Mouse (Mus musculus): Measurements from ENCODE around the gene Nphp4. TPM values are rescaled to one million over a fixed set of nuclear protein-coding genes. Genes with fewer than 3 reads are reported as not detected.

Nphp4 gene
- polyA plus RNA-seq, 1 experiment from 2014 or later, result 7.6 TPM

DNA sequence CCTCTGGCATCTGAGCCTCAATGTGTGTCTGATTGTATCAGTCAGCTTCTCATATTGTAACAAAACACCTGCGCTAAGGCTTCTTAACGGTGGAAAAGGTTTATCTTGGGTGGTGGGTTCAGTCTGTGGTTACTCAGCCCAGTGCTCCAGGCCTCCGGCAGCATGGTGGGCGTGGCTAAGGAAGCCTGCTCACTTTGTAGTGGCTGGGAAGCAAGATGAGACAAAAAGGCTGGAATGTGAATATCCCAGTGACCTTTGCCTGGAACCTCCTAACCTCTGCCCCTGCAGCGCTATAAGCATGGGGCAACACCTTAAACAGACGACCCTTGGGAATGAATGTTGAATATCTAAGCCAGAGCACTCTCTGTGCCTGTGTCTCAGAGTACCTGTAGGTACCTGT lies 105.7 kb downstream of the Nphp4 start:
- Histone ChIP-seq H3K4me3 (ENCODE audit: low read depth, low read length) (no peak overlapping the region), H3K4me2 (ENCODE audit: low read depth, low read length, severe bottlenecking) (no peak overlapping the region), H3K4me1 (replicated peaks; ENCODE audit: control insufficient read depth, insufficient read depth, low read length) (0 out of 2 replicates have a peak, but pooled peaks cover 3% of the 10 kb centered on the region), H3K27me3 (ENCODE audit: control insufficient read depth, insufficient read depth, low read length) (no peaks in the 10 kb centered on the region), H3K36me3 (ENCODE audit: control insufficient read depth, insufficient read depth, low read length) (no peaks in the 10 kb centered on the region), H3K9me3 (ENCODE audit: control insufficient read depth, low read length) (no peaks in the 10 kb centered on the region), H3K27ac (ENCODE audit: low read depth, low read length) (no peak overlapping the region), H3K9ac (ENCODE audit: low read length) (no peak overlapping the region)
- no peak for ATAC-seq (replicated peaks; ENCODE audit: low FRiP score)
- no peak for DNase-seq (ENCODE audit: low spot score)
- 41% methylated on average over 6 of the region's 6 CpGs for WGBS

- H3K4me2 ChIP-seq (ENCODE audit: low read depth, low read length, severe bottlenecking), result no peak overlapping the region
- H3K9ac ChIP-seq (ENCODE audit: low read length), result no peak overlapping the region
- no peak overlapping the region for H3K4me3 ChIP-seq (ENCODE audit: low read depth, low read length)
- ATAC-seq (replicated peaks; ENCODE audit: low FRiP score), result no peak
- 0 out of 2 replicates have a peak, but pooled peaks cover 3% of the 10 kb centered on the region for H3K4me1 ChIP-seq (replicated peaks; ENCODE audit: control insufficient read depth, insufficient read depth, low read length)
- no peaks in the 10 kb centered on the region for H3K9me3 ChIP-seq (ENCODE audit: control insufficient read depth, low read length)
- no peaks in the 10 kb centered on the region for H3K27me3 ChIP-seq (ENCODE audit: control insufficient read depth, insufficient read depth, low read length)
- WGBS, result 78% methylated on average over 6 of the region's 6 CpGs
- DNase-seq (ENCODE audit: low spot score), result no peak
- no peak overlapping the region for H3K27ac ChIP-seq (ENCODE audit: low read depth, low read length)
- H3K36me3 ChIP-seq (ENCODE audit: control insufficient read depth, insufficient read depth, low read length), result no peaks in the 10 kb centered on the region
These were observed 107.1 kb downstream of the Nphp4 start for GRCm38 (mm10) chr4:152583616-152584015.

- 0 out of 2 replicates have a peak, but pooled peaks cover 3% of the 10 kb centered on the region for H3K4me1 ChIP-seq (replicated peaks; ENCODE audit: control insufficient read depth, insufficient read depth, low read length)
- H3K36me3 ChIP-seq (ENCODE audit: control insufficient read depth, insufficient read depth, low read length), result no peaks in the 10 kb centered on the region
- DNase-seq (ENCODE audit: low spot score) (no peak), ATAC-seq (replicated peaks; ENCODE audit: low FRiP score) (no peak)
- WGBS, result 42% methylated on average over 15 of the region's 15 CpGs
- no peak overlapping the region for H3K9ac ChIP-seq (ENCODE audit: low read length)
- H3K27me3 ChIP-seq (ENCODE audit: control insufficient read depth, insufficient read depth, low read length), result no peaks in the 10 kb centered on the region
- H3K4me3 ChIP-seq (ENCODE audit: low read depth, low read length), result no peak overlapping the region
- H3K27ac ChIP-seq (ENCODE audit: low read depth, low read length), result no peak overlapping the region
- no peaks in the 10 kb centered on the region for H3K9me3 ChIP-seq (ENCODE audit: control insufficient read depth, low read length)
- H3K4me2 ChIP-seq (ENCODE audit: low read depth, low read length, severe bottlenecking), result no peak overlapping the region
These were observed 109.0 kb downstream of the Nphp4 start for GRCm38 (mm10) chr4:152585526-152585925.

DNA sequence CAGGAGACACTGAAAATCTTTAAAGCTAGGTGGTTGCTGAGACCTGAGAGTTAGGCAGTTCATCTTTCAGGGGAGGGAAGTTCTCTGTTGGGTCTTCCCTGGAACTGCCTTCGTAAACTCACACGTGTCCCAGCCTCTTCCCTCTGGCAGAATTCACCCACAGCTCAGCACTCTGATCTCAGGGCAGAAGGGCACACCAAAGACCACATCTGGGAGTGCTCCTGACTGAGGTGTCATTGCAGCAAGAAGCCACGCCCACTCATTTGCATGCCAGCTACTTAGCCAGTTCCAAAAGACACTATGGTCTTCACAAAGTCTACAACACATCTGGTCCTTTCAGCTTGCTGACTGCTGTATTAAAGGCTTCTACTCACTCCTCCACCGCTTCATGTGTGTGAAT lies 109.7 kb downstream of the Nphp4 start:
- 0 out of 2 replicates have a peak, but pooled peaks cover 3% of the 10 kb centered on the region for H3K4me1 ChIP-seq (replicated peaks; ENCODE audit: control insufficient read depth, insufficient read depth, low read length)
- no peak overlapping the region for H3K4me2 ChIP-seq (ENCODE audit: low read depth, low read length, severe bottlenecking)
- H3K36me3 ChIP-seq (ENCODE audit: control insufficient read depth, insufficient read depth, low read length), result no peaks in the 10 kb centered on the region
- H3K27ac ChIP-seq (ENCODE audit: low read depth, low read length), result no peak overlapping the region
- no peaks in the 10 kb centered on the region for H3K27me3 ChIP-seq (ENCODE audit: control insufficient read depth, insufficient read depth, low read length)
- H3K9me3 ChIP-seq (ENCODE audit: control insufficient read depth, low read length), result no peaks in the 10 kb centered on the region
- WGBS, result 50% methylated on average over 4 of the region's 4 CpGs
- DNase-seq (ENCODE audit: low spot score), result no peak
- no peak overlapping the region for H3K9ac ChIP-seq (ENCODE audit: low read length)
- no peak for ATAC-seq (replicated peaks; ENCODE audit: low FRiP score)
- no peak overlapping the region for H3K4me3 ChIP-seq (ENCODE audit: low read depth, low read length)

GRCm38 (mm10) chr4:152604285-152604684 lies 127.8 kb downstream of the Nphp4 start:
- Histone ChIP-seq H3K4me3 (ENCODE audit: low read depth, low read length) (no peak overlapping the region), H3K27ac (ENCODE audit: low read depth, low read length) (no peak overlapping the region), H3K27me3 (ENCODE audit: control insufficient read depth, insufficient read depth, low read length) (no peaks in the 10 kb centered on the region), H3K4me1 (replicated peaks; ENCODE audit: control insufficient read depth, insufficient read depth, low read length) (no peaks in the 10 kb centered on the region), H3K9ac (ENCODE audit: low read length) (no peak overlapping the region), H3K4me2 (ENCODE audit: low read depth, low read length, severe bottlenecking) (no peak overlapping the region), H3K9me3 (ENCODE audit: control insufficient read depth, low read length) (no peaks in the 10 kb centered on the region), H3K36me3 (ENCODE audit: control insufficient read depth, insufficient read depth, low read length) (no peaks in the 10 kb centered on the region)
- no peak for DNase-seq (ENCODE audit: low spot score)
- ATAC-seq (replicated peaks; ENCODE audit: low FRiP score), result no peak
- 82% methylated on average over 5 of the region's 5 CpGs for WGBS

DNA sequence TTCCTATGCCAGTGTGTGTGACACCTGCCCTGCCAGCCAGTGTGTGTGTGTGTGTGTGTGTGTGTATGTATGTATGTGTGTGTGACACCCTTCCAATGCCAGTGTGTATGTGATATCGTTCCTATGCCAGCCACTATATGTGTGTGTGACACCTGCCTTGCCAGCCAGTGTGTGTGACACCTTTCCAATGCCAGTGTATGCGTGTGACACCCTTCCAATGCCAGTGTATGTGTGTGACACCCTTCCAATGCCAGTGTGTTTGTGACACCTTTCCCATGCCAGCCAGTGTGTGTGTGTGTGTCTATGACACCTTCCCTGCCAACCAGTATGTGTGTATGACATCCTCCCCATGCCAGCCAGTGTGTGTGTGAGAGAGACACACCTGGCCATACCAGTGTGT lies 132.7 kb downstream of the Nphp4 start:
- no peak for ATAC-seq (replicated peaks; ENCODE audit: low FRiP score)
- Histone ChIP-seq H3K27ac (ENCODE audit: low read depth, low read length) (no peak overlapping the region), H3K9me3 (ENCODE audit: control insufficient read depth, low read length) (no peaks in the 10 kb centered on the region; the same call in 1 of the 2 replicates), H3K4me3 (ENCODE audit: low read depth, low read length) (no peak overlapping the region), H3K36me3 (ENCODE audit: control insufficient read depth, insufficient read depth, low read length) (no peaks in the 10 kb centered on the region), H3K4me2 (ENCODE audit: low read depth, low read length, severe bottlenecking) (no peak overlapping the region), H3K27me3 (ENCODE audit: control insufficient read depth, insufficient read depth, low read length) (no peaks in the 10 kb centered on the region), H3K9ac (ENCODE audit: low read length) (no peak overlapping the region), H3K4me1 (replicated peaks; ENCODE audit: control insufficient read depth, insufficient read depth, low read length) (no peaks in the 10 kb centered on the region)
- DNase-seq (ENCODE audit: low spot score), result no peak
- WGBS, result 84% methylated on average over 2 of the region's 2 CpGs

DNA sequence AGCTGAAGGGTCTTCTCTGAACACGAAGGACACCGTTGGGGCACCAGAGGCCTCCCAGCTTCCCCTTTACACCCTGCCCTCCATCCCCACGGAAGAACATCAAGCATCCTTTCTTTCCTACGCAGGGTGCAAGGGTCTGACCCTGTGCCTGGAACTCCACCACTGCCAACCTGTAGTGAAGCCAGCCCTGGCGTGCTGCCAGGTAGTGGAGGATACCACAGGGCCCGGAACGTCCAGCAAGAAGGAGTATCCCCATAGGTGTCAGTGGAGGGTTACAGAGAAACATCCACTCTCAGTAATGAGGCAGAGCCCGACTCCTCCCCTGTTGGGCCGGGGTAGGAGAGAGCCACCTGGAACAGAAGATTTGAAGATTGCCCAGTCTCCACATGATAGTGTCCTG lies 133.5 kb downstream of the Nphp4 start:
- H3K9me3 ChIP-seq (ENCODE audit: control insufficient read depth, low read length), result no peaks in the 10 kb centered on the region; the same call in 1 of the 2 replicates
- no peaks in the 10 kb centered on the region for H3K27me3 ChIP-seq (ENCODE audit: control insufficient read depth, insufficient read depth, low read length)
- H3K4me3 ChIP-seq (ENCODE audit: low read depth, low read length), result no peak overlapping the region
- 84% methylated on average over 9 of the region's 9 CpGs for WGBS
- DNase-seq (ENCODE audit: low spot score) (no peak), ATAC-seq (replicated peaks; ENCODE audit: low FRiP score) (no peak)
- H3K27ac ChIP-seq (ENCODE audit: low read depth, low read length), result no peak overlapping the region
- no peak overlapping the region for H3K4me2 ChIP-seq (ENCODE audit: low read depth, low read length, severe bottlenecking)
- no peaks in the 10 kb centered on the region for H3K4me1 ChIP-seq (replicated peaks; ENCODE audit: control insufficient read depth, insufficient read depth, low read length)
- H3K36me3 ChIP-seq (ENCODE audit: control insufficient read depth, insufficient read depth, low read length), result no peaks in the 10 kb centered on the region
- no peak overlapping the region for H3K9ac ChIP-seq (ENCODE audit: low read length)

Other genes with a start within 250 kb of the Nphp4 start
- 6.1 and 6.6 TPM in 2 replicates for gene Gpr153, start 202.5 kb upstream of the Nphp4 start, polyA plus RNA-seq (2014; fragmentation: Nextera tagmentation; extraction: Ambion mirVana)
- 0.53 and 1.0 TPM in 2 replicates for gene Hes3, start 185.0 kb upstream of the Nphp4 start, polyA plus RNA-seq (2014; fragmentation: Nextera tagmentation; extraction: Ambion mirVana)
- gene Icmt, start 179.5 kb upstream of the Nphp4 start, polyA plus RNA-seq (2014; fragmentation: Nextera tagmentation; extraction: Ambion mirVana), result 22.1 and 23.6 TPM in 2 replicates
- gene Rnf207, start 157.7 kb upstream of the Nphp4 start, polyA plus RNA-seq (2014; fragmentation: Nextera tagmentation; extraction: Ambion mirVana), result 0.60 and 1.2 TPM in 2 replicates
- gene Rpl22, start 151.0 kb upstream of the Nphp4 start, polyA plus RNA-seq (2014; fragmentation: Nextera tagmentation; extraction: Ambion mirVana), result 310 and 360 TPM in 2 replicates
- gene Chd5, start 138.1 kb upstream of the Nphp4 start, polyA plus RNA-seq (2014; fragmentation: Nextera tagmentation; extraction: Ambion mirVana), result 1.3 and 1.5 TPM in 2 replicates
- gene Kcnab2, start 1.2 kb downstream of the Nphp4 start, polyA plus RNA-seq (2014; fragmentation: Nextera tagmentation; extraction: Ambion mirVana), result 10.5 and 13.2 TPM in 2 replicates